Mouse (Mus musculus): ENCODE results near the gene Kcnd2. TPM values are rescaled to one million over a fixed set of nuclear protein-coding genes. Genes with fewer than 3 reads are reported as not detected.

The Kcnd2 gene
- polyA plus RNA-seq, 1 experiment from 2014 or later, result 1.5 TPM

DNA sequence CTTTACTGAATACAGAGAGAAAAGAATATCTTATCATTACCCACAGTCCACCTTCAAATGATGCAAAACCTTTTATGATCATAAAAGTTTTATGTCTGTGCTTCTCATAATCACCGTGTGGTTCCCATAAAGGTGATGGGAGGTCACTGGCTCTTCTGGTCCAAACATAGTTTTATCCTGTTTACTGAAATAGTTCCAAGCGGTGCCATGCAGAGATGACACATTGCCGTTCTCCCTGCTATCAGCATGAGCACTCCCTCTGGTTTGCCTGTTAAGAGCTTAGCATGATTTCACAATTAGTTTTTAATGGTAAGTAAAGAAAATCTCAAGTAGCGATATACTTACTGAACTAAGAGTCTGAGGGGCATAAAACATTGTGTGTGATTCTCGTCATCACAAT, 43.7 kb downstream of the Kcnd2 start:
- no peaks in the 10 kb centered on the region for H3K4me1 ChIP-seq (ENCODE audit: control insufficient read depth, insufficient read depth, low read length)
- H3K27me3 ChIP-seq (ENCODE audit: control insufficient read depth, insufficient read depth, low read length), result no peaks in the 10 kb centered on the region
- no peaks in the 10 kb centered on the region for H3K36me3 ChIP-seq (ENCODE audit: control insufficient read depth, insufficient read depth)
- WGBS, result 48% methylated on average over 5 of the region's 5 CpGs
- no peak overlapping the region for H3K4me2 ChIP-seq (ENCODE audit: low read depth, low read length)
- no peak for ATAC-seq (replicated peaks; ENCODE audit: extremely low read depth, insufficient read depth, low FRiP score)
- no peak overlapping the region for H3K4me3 ChIP-seq (ENCODE audit: low read length)
- no peaks in the 10 kb centered on the region for H3K9me3 ChIP-seq (replicated peaks; ENCODE audit: control insufficient read depth, low read length)
- H3K9ac ChIP-seq (ENCODE audit: low read length), result no peak overlapping the region
- H3K27ac ChIP-seq (ENCODE audit: low read length), result no peak overlapping the region

DNA sequence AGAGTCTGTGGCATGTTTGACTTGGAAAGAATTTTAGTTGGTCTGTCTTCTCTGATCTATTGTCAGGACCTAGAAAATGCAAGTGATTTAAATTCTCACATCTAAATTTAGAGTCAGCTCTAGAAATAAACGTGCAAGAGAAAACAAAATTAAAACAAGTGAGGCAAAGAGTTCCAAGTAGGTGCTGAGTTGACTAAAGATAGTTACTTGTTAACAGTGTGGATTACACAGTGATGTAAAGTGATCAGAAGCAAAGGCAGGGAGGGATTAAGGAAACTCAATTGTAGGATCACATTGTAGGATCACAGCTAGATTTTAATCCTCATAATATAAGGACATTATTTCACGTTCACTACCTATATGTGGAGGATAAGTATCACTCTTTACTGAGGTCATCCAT, 52.6 kb downstream of the Kcnd2 start:
- peak; percentile 70; the same call in 1 of the 2 replicates for ATAC-seq (replicated peaks; ENCODE audit: extremely low read depth, insufficient read depth, low FRiP score)
- 24% methylated on average over 2 of the region's 2 CpGs for WGBS
- no peak overlapping the region for H3K27ac ChIP-seq (ENCODE audit: low read length)

DNA sequence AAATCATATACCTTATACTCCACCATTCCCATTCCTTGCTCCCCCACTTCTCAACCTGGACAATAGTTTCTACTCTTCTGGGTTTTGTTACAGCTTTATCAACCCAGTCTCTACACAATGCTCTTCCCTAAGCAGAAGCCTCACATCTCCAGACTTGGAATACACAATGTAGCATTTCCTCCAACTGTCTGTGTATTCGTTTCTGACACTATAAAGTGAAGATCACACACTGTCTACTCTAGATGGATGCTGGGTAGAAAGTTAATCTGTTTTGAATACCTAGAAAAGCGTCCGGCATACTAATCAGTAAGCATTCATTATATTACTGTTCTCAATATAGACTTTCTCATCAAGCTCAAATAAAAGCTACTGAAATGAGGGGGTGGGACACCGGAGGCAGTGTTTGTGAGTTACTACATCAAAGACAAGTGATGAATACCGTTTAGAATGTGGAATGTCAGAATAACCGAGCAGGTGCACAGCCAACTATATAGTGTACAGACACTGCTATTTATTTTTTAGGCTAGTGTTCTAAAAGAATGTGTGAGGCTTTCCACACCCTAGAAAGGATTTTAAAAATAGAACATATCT, 62.1 kb downstream of the Kcnd2 start:
- no peak overlapping the region for H3K4me3 ChIP-seq (ENCODE audit: low read length)
- peaks cover 2% of the 10 kb centered on the region; the same call in 1 of the 2 replicates for H3K4me1 ChIP-seq (ENCODE audit: control insufficient read depth, insufficient read depth, low read length)
- no peak overlapping the region for H3K9ac ChIP-seq (ENCODE audit: low read length)
- H3K27me3 ChIP-seq (ENCODE audit: control insufficient read depth, insufficient read depth, low read length), result no peaks in the 10 kb centered on the region
- ATAC-seq (replicated peaks; ENCODE audit: extremely low read depth, insufficient read depth, low FRiP score), result no peak
- no peaks in the 10 kb centered on the region for H3K36me3 ChIP-seq (ENCODE audit: control insufficient read depth, insufficient read depth)
- WGBS, result 50% methylated on average over 6 of the region's 6 CpGs
- 0 out of 2 replicates have a peak, but pooled peaks cover 7% of the 10 kb centered on the region for H3K9me3 ChIP-seq (replicated peaks; ENCODE audit: control insufficient read depth, low read length)
- H3K4me2 ChIP-seq (ENCODE audit: low read depth, low read length), result peak overlapping the region; percentile 37; the same call in 1 of the 2 replicates
- peak overlapping the region; percentile 31; the same call in 1 of the 2 replicates for H3K27ac ChIP-seq (ENCODE audit: low read length)

More for the DNA sequence above, 52.6 kb downstream of the Kcnd2 start:
- H3K27me3 ChIP-seq (ENCODE audit: control insufficient read depth, insufficient read depth, low read length), result no peaks in the 10 kb centered on the region
- no peak overlapping the region for H3K4me3 ChIP-seq (ENCODE audit: low read length)
- H3K4me2 ChIP-seq (ENCODE audit: low read depth, low read length), result peak overlapping the region; percentile 36
- H3K9me3 ChIP-seq (replicated peaks; ENCODE audit: control insufficient read depth, low read length), result no peaks in the 10 kb centered on the region
- H3K9ac ChIP-seq (ENCODE audit: low read length), result no peak overlapping the region
- peaks cover 3% of the 10 kb centered on the region; the same call in 1 of the 2 replicates for H3K4me1 ChIP-seq (ENCODE audit: control insufficient read depth, insufficient read depth, low read length)
- no peaks in the 10 kb centered on the region for H3K36me3 ChIP-seq (ENCODE audit: control insufficient read depth, insufficient read depth)

DNA sequence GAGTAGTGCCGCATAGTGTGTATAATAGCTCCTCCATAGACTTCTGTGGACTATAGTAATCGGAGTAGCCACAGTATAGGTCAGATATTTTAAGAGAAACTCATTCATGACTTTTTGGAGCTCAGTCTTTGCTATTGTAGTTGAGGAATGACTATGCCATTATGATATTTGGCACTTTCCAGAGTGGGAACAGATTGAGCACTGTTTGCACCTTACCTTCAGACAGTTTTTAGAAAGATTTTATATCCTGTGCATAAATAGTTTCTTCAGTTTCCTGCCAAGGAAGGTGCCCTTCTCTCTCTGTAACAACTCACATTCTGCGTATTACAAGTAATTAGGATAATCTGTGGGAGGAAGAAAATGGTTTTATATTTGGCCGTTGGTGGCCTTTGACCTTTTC, 89.6 kb downstream of the Kcnd2 start:
- no peaks in the 10 kb centered on the region for H3K27me3 ChIP-seq (ENCODE audit: control insufficient read depth, insufficient read depth, low read length)
- no peak overlapping the region for H3K9ac ChIP-seq (ENCODE audit: low read length)
- H3K4me2 ChIP-seq (ENCODE audit: low read depth, low read length), result no peak overlapping the region
- H3K9me3 ChIP-seq (replicated peaks; ENCODE audit: control insufficient read depth, low read length), result no peaks in the 10 kb centered on the region
- 83% methylated on average over 4 of the region's 4 CpGs for WGBS
- ATAC-seq (replicated peaks; ENCODE audit: extremely low read depth, insufficient read depth, low FRiP score), result no peak
- H3K4me1 ChIP-seq (ENCODE audit: control insufficient read depth, insufficient read depth, low read length), result no peaks in the 10 kb centered on the region
- H3K27ac ChIP-seq (ENCODE audit: low read length), result no peak overlapping the region
- H3K4me3 ChIP-seq (ENCODE audit: low read length), result no peak overlapping the region
- no peaks in the 10 kb centered on the region for H3K36me3 ChIP-seq (ENCODE audit: control insufficient read depth, insufficient read depth)

DNA sequence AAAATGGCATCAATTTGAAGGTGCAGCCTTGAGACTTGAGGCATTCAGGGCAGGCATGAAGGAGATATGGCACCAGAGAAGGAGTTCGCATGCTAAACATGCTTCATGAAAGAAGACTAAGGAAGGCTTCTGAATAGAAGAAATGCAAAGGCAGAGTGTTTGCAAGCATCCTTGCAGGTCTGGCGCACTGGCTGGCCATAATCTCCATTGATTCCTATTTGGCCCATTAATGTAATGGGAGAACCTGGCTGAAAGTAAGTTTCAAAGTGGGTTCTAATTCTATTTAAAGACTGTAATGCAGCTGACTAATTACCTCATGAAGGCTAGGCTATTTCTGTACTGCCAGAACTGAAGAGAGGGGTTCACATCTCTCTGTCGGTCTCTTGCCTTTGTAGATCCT, 94.9 kb downstream of the Kcnd2 start:
- H3K9ac ChIP-seq (ENCODE audit: low read length), result no peak overlapping the region
- no peak overlapping the region for H3K4me3 ChIP-seq (ENCODE audit: low read length)
- no peak for ATAC-seq (replicated peaks; ENCODE audit: extremely low read depth, insufficient read depth, low FRiP score)
- no peak overlapping the region for H3K4me2 ChIP-seq (ENCODE audit: low read depth, low read length)
- 0 out of 2 replicates have a peak, but pooled peaks cover 2% of the 10 kb centered on the region for H3K4me1 ChIP-seq (ENCODE audit: control insufficient read depth, insufficient read depth, low read length)
- no peaks in the 10 kb centered on the region for H3K9me3 ChIP-seq (replicated peaks; ENCODE audit: control insufficient read depth, low read length)
- peak overlapping the region; percentile 43; the same call in 1 of the 2 replicates for H3K27ac ChIP-seq (ENCODE audit: low read length)
- WGBS, result 58% methylated on average over 3 of the region's 3 CpGs
- no peaks in the 10 kb centered on the region for H3K36me3 ChIP-seq (ENCODE audit: control insufficient read depth, insufficient read depth)
- no peaks in the 10 kb centered on the region for H3K27me3 ChIP-seq (ENCODE audit: control insufficient read depth, insufficient read depth, low read length)

DNA sequence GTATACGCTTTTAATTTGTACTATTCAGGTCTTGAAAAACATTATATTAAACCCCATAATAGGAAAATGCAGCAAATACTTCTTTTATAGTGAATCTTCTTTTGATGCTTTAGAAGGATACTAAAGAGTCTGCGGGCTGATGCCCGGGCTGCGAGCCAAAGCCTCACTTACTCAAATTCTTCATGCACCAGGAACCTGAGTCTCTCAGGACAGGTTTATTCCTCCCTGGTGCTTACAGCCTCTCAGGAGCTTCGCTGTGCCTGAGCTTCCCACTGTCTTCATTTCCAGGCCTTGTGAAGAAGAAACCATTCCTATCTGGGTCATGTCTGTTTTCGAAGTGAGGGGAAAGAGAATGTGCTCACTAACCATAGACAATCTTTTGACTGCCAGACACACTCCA, 106.1 kb downstream of the Kcnd2 start:
- Histone ChIP-seq H3K9me3 (replicated peaks; ENCODE audit: control insufficient read depth, low read length) (no peaks in the 10 kb centered on the region), H3K9ac (ENCODE audit: low read length) (no peak overlapping the region), H3K4me3 (ENCODE audit: low read length) (no peak overlapping the region), H3K27me3 (ENCODE audit: control insufficient read depth, insufficient read depth, low read length) (no peaks in the 10 kb centered on the region), H3K36me3 (ENCODE audit: control insufficient read depth, insufficient read depth) (no peaks in the 10 kb centered on the region), H3K4me2 (ENCODE audit: low read depth, low read length) (no peak overlapping the region), H3K27ac (ENCODE audit: low read length) (no peak overlapping the region), H3K4me1 (ENCODE audit: control insufficient read depth, insufficient read depth, low read length) (no peaks in the 10 kb centered on the region)
- WGBS, result 79% methylated on average over 6 of the region's 6 CpGs
- ATAC-seq (replicated peaks; ENCODE audit: extremely low read depth, insufficient read depth, low FRiP score), result no peak

DNA sequence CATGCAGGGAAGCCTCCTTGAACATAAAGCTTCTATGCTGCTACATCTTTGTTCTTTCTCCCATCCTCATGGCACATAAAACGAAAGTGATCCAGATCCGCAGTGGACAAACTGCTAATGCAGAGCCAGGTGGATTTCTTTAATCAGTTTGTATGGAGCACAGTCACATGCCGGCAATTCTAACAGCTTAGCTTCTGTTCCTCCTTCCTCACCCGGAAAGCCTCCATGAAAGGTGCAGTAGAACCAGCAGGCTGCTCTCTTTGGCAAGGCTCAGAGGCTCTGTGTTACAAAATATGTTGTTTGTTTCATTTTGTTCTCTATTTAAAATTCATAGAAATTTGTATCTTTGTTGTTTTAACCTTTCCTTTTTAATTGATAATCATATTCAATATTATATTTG, 106.9 kb downstream of the Kcnd2 start:
- Histone ChIP-seq H3K27me3 (ENCODE audit: control insufficient read depth, insufficient read depth, low read length) (no peaks in the 10 kb centered on the region), H3K9ac (ENCODE audit: low read length) (no peak overlapping the region), H3K9me3 (replicated peaks; ENCODE audit: control insufficient read depth, low read length) (no peaks in the 10 kb centered on the region), H3K4me3 (ENCODE audit: low read length) (no peak overlapping the region), H3K27ac (ENCODE audit: low read length) (no peak overlapping the region), H3K36me3 (ENCODE audit: control insufficient read depth, insufficient read depth) (no peaks in the 10 kb centered on the region), H3K4me1 (ENCODE audit: control insufficient read depth, insufficient read depth, low read length) (no peaks in the 10 kb centered on the region), H3K4me2 (ENCODE audit: low read depth, low read length) (no peak overlapping the region)
- WGBS, result 85% methylated on average over 4 of the region's 4 CpGs
- ATAC-seq (replicated peaks; ENCODE audit: extremely low read depth, insufficient read depth, low FRiP score), result no peak

DNA sequence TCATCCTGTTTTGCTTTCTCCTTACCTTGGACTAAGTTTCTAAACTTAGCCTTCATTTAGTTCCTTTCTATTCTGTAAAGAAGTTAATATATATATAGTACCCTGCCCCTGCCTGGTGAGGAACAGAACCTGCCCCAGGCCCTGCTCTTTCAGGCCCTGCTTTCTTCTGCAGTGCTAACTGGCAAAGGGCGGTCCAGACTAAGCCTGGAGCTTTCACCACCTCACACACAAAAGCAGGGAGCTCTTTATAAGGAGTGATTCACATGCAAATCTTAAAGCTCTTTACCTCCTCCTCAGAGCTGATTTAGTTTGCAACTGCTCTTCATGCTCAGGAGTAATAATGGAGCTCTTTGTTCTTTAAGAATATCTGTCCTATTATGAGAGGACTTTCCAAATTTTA, 109.9 kb downstream of the Kcnd2 start:
- WGBS, result 34% methylated on average over 1 of the region's 1 CpGs
- no peaks in the 10 kb centered on the region for H3K9me3 ChIP-seq (replicated peaks; ENCODE audit: control insufficient read depth, low read length)
- no peak overlapping the region for H3K4me3 ChIP-seq (ENCODE audit: low read length)
- ATAC-seq (replicated peaks; ENCODE audit: extremely low read depth, insufficient read depth, low FRiP score), result no peak
- H3K27me3 ChIP-seq (ENCODE audit: control insufficient read depth, insufficient read depth, low read length), result no peaks in the 10 kb centered on the region
- H3K4me2 ChIP-seq (ENCODE audit: low read depth, low read length), result no peak overlapping the region
- no peak overlapping the region for H3K9ac ChIP-seq (ENCODE audit: low read length)
- no peaks in the 10 kb centered on the region for H3K36me3 ChIP-seq (ENCODE audit: control insufficient read depth, insufficient read depth)
- no peaks in the 10 kb centered on the region for H3K4me1 ChIP-seq (ENCODE audit: control insufficient read depth, insufficient read depth, low read length)
- H3K27ac ChIP-seq (ENCODE audit: low read length), result no peak overlapping the region

DNA sequence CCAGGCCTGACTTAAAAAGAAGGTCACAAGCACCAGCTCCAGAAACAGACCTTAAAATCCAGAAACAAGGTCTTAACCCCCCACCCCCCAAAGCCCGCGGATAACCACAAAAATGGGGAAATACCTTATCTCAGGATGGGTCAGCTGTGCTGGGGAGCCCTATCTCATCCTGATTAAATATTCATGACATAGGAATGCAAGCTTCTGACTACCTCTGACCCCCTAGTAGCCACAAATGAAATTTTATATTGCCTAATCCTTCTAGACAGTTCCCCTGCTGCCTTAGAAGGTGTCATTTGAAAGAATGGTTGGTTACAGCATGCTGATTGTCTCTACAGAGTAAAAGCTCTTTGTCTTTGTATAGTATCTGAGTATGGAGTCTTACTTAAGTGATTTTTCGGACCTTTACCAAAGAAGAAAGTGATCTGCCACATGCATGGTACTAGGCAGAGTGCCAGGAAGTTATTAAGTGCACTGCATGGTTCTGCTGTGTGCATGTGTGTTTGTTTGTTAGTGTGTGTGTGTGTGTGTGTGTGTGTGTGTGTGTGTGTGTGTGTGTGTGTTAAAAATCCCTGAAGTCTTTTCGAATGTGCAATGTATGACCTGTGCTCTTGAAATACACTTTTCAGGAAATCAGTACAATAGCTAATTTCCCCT, 111.9 kb downstream of the Kcnd2 start:
- H3K4me2 ChIP-seq (ENCODE audit: low read depth, low read length), result no peak overlapping the region
- H3K27me3 ChIP-seq (ENCODE audit: control insufficient read depth, insufficient read depth, low read length), result no peaks in the 10 kb centered on the region
- 42% methylated on average over 4 of the region's 4 CpGs for WGBS
- H3K36me3 ChIP-seq (ENCODE audit: control insufficient read depth, insufficient read depth), result no peaks in the 10 kb centered on the region
- H3K9me3 ChIP-seq (replicated peaks; ENCODE audit: control insufficient read depth, low read length), result no peaks in the 10 kb centered on the region
- ATAC-seq (replicated peaks; ENCODE audit: extremely low read depth, insufficient read depth, low FRiP score), result no peak
- H3K27ac ChIP-seq (ENCODE audit: low read length), result no peak overlapping the region
- no peak overlapping the region for H3K4me3 ChIP-seq (ENCODE audit: low read length)
- H3K4me1 ChIP-seq (ENCODE audit: control insufficient read depth, insufficient read depth, low read length), result no peaks in the 10 kb centered on the region
- H3K9ac ChIP-seq (ENCODE audit: low read length), result no peak overlapping the region
